Mouse (Mus musculus): ENCODE data around the gene Thsd7b. TPM values are rescaled to one million over a fixed set of nuclear protein-coding genes. Genes with fewer than 3 reads are reported as not detected.

Thsd7b gene
- polyA plus RNA-seq, 2 experiments: 0.07 to 0.22 TPM

DNA sequence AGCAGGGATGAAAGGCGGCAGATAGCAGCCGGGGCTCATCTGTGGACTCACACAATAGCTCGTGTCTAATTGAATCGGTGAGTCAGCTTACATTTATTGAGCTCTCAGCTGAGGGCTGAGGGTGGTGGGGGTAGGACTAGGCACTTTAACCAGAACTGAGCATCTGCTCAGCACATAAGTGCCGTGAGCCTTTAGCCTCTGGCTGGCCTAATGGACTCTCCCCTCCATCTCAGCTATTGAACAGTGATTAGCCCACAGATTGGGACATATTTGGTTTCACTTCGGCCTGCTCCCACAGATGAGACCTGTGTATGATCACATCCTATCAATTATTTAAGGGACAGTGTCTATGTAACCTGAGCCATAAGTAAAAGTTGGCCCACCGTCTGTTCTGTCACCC is 200.4 kb downstream of the Thsd7b start:
- 66% methylated on average over 7 of the region's 7 CpGs for WGBS (ENCODE audit: insufficient replicate concordance)
- no peak for ATAC-seq (ENCODE audit: insufficient read depth)
- H3K27me3 ChIP-seq (ENCODE audit: control insufficient read depth, insufficient read depth, low read length): no peaks in the 10 kb centered on the region
- no peak overlapping the region for H3K9ac ChIP-seq (replicated peaks)
- H3K4me2 ChIP-seq (ENCODE audit: low read depth): no peak overlapping the region
- TF ChIP-seq EP300 (IDR thresholded peaks at IDR 0.05; ENCODE audit: low read depth): no peak
- TF ChIP-seq CTCF (IDR thresholded peaks at IDR 0.05; ENCODE audit: low read depth): no peak
- H3K9me3 ChIP-seq (ENCODE audit: control insufficient read depth, low read length): no peaks in the 10 kb centered on the region
- DNase-seq (ENCODE audit: low read depth in 3 of 3, low spot score in 3 of 3): no peak
- H3K4me1 ChIP-seq (replicated peaks; ENCODE audit: control insufficient read depth in 2 of 2, insufficient read depth in 2 of 2, low read length in 1 of 2): no peaks in the 10 kb centered on the region
- no peaks in the 10 kb centered on the region for H3K36me3 ChIP-seq (replicated peaks; ENCODE audit: control insufficient read depth, insufficient read depth, low read depth)
- H3K27ac ChIP-seq: no peak overlapping the region
- H3K4me3 ChIP-seq (ENCODE audit: insufficient read depth in 1 of 2, low read depth in 2 of 2, low read length in 2 of 2): no peak overlapping the region

DNA sequence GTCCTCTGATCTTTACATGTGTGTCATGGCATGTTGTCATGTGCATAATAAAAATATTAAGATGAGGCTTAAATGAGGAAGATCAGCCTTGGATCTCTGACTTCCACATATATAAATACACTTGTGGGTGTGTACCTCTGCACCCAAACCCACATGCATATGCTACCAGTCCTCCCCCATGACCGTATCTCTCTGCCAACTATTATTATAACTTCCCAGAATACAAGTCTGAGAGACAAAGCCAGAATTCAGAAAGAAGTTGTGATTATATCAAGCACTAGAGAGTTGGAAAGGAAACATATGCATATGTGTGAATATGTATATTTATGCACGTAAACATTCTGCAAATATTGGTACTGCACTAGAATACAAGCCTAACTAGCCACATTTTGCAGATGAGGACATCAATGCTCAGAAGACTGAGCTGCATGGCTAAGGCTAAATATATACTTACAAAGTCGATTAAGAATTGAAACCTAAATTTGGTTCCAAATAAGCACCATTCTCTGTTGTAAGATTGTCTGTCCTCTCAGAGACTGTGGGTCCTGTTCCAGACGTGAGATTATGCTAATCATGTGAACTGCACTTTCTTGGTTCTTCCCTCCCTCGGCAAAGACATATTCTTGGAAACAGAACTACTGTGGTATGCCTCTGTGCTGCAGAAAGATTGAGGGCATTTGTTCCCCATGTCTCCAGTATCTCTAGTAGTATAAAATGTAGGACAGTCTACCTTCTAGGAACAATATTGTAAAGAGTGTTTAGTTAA is 211.3 kb downstream of the Thsd7b start:
- Histone ChIP-seq H3K9me3 (ENCODE audit: control insufficient read depth, low read length) (no peaks in the 10 kb centered on the region), H3K4me3 (ENCODE audit: insufficient read depth in 1 of 2, low read depth in 2 of 2, low read length in 2 of 2) (no peak overlapping the region), H3K4me1 (replicated peaks; ENCODE audit: control insufficient read depth in 2 of 2, insufficient read depth in 2 of 2, low read length in 1 of 2) (no peaks in the 10 kb centered on the region), H3K27ac (no peak overlapping the region), H3K4me2 (ENCODE audit: low read depth) (no peak overlapping the region), H3K27me3 (ENCODE audit: control insufficient read depth, insufficient read depth, low read length) (no peaks in the 10 kb centered on the region), H3K36me3 (replicated peaks; ENCODE audit: control insufficient read depth, insufficient read depth, low read depth) (no peaks in the 10 kb centered on the region), H3K9ac (replicated peaks) (no peak overlapping the region)
- no peak for DNase-seq (ENCODE audit: low read depth in 3 of 3, low spot score in 3 of 3)
- TF ChIP-seq EP300 (IDR thresholded peaks at IDR 0.05; ENCODE audit: low read depth): no peak
- TF ChIP-seq CTCF (IDR thresholded peaks at IDR 0.05; ENCODE audit: low read depth): no peak
- WGBS (ENCODE audit: insufficient replicate concordance): 52% methylated on average over 5 of the region's 5 CpGs
- no peak for ATAC-seq (ENCODE audit: insufficient read depth)

DNA sequence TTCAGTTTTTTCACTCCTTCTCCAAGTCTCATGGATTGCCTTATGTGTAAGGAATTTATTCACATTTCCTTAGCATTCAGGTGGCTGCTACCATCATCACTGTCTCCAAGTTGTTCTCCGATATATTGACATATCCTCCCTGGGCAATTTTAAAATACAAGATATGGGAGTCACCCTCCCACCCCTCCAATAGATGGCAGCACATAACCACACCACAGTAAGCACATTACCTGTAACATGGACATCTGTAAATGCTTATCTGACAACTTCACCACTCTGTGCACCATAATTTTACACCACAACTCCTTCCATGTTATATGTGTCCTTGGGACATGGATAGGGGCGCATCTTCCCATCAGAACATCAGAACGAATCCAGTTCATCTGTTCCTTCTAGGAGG is 218.0 kb downstream of the Thsd7b start:
- H3K9ac ChIP-seq (replicated peaks): no peak overlapping the region
- no peaks in the 10 kb centered on the region for H3K9me3 ChIP-seq (ENCODE audit: control insufficient read depth, low read length)
- H3K4me3 ChIP-seq (ENCODE audit: insufficient read depth in 1 of 2, low read depth in 2 of 2, low read length in 2 of 2): no peak overlapping the region
- no peaks in the 10 kb centered on the region for H3K4me1 ChIP-seq (replicated peaks; ENCODE audit: control insufficient read depth in 2 of 2, insufficient read depth in 2 of 2, low read length in 1 of 2)
- ATAC-seq (ENCODE audit: insufficient read depth): no peak
- no peaks in the 10 kb centered on the region for H3K36me3 ChIP-seq (replicated peaks; ENCODE audit: control insufficient read depth, insufficient read depth, low read depth)
- no peak overlapping the region for H3K4me2 ChIP-seq (ENCODE audit: low read depth)
- 50% methylated on average over 3 of the region's 3 CpGs for WGBS (ENCODE audit: insufficient replicate concordance)
- TF ChIP-seq CTCF (IDR thresholded peaks at IDR 0.05; ENCODE audit: low read depth): no peak; the same call in 1 of the 2 replicates
- TF ChIP-seq EP300 (IDR thresholded peaks at IDR 0.05; ENCODE audit: low read depth): no peak
- DNase-seq (ENCODE audit: low read depth in 3 of 3, low spot score in 3 of 3): no peak
- H3K27ac ChIP-seq: no peak overlapping the region
- no peaks in the 10 kb centered on the region for H3K27me3 ChIP-seq (ENCODE audit: control insufficient read depth, insufficient read depth, low read length)

DNA sequence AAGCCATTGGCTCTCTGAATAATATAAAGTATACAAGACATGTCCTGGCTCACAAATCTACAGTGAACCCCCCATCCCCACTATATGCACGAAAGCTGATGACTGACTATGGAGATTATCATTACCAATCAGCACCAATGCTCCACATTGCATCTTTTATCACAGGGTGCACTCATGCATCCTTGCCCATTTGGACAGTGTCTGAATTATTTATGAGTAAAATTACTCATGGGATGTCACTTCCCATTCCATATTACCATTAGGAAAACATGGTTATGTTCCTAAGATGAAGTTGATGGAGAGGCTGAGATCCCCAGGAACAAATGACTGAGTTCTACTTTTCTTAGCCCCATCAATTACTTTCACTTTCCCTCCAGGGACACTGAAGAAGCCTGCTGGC is 220.8 kb downstream of the Thsd7b start:
- no peak for DNase-seq (ENCODE audit: low read depth in 3 of 3, low spot score in 3 of 3)
- no peak overlapping the region for H3K4me2 ChIP-seq (ENCODE audit: low read depth)
- ATAC-seq (ENCODE audit: insufficient read depth): no peak
- H3K4me1 ChIP-seq (replicated peaks; ENCODE audit: control insufficient read depth in 2 of 2, insufficient read depth in 2 of 2, low read length in 1 of 2): no peaks in the 10 kb centered on the region
- TF ChIP-seq EP300 (IDR thresholded peaks at IDR 0.05; ENCODE audit: low read depth) (no peak), CTCF (IDR thresholded peaks at IDR 0.05; ENCODE audit: low read depth) (no peak)
- no peaks in the 10 kb centered on the region for H3K9me3 ChIP-seq (ENCODE audit: control insufficient read depth, low read length)
- no peaks in the 10 kb centered on the region for H3K36me3 ChIP-seq (replicated peaks; ENCODE audit: control insufficient read depth, insufficient read depth, low read depth)
- H3K27me3 ChIP-seq (ENCODE audit: control insufficient read depth, insufficient read depth, low read length): no peaks in the 10 kb centered on the region
- WGBS (ENCODE audit: insufficient replicate concordance): 37% methylated on average over 1 of the region's 1 CpGs
- H3K9ac ChIP-seq (replicated peaks): no peak overlapping the region
- no peak overlapping the region for H3K27ac ChIP-seq
- H3K4me3 ChIP-seq (ENCODE audit: insufficient read depth in 1 of 2, low read depth in 2 of 2, low read length in 2 of 2): no peak overlapping the region

DNA sequence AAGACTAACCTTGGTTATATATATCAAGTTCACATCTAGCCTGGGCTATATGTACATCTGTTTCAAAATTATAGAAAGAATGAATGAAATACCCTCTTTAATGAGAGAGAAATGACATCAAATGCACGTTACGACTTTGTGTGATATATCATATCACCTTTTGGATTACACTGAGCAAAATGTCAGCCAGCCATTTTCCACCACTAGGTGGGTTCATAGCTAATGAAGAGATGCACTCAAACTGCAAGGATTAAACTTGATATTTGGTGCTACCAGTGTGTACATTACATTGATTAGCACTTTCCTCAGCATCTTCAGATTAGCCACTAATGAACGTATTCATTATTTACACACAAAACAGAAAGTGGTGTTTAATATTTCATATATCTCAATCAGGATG is 228.6 kb downstream of the Thsd7b start:
- WGBS (ENCODE audit: insufficient replicate concordance): 58% methylated on average over 3 of the region's 3 CpGs
- ATAC-seq (ENCODE audit: insufficient read depth) (no peak), DNase-seq (ENCODE audit: low read depth in 3 of 3, low spot score in 3 of 3) (no peak)
- H3K4me3 ChIP-seq (ENCODE audit: insufficient read depth in 1 of 2, low read depth in 2 of 2, low read length in 2 of 2): no peak overlapping the region
- H3K9ac ChIP-seq (replicated peaks): no peak overlapping the region
- H3K4me1 ChIP-seq (replicated peaks; ENCODE audit: control insufficient read depth in 2 of 2, insufficient read depth in 2 of 2, low read length in 1 of 2): no peaks in the 10 kb centered on the region
- no peaks in the 10 kb centered on the region for H3K36me3 ChIP-seq (replicated peaks; ENCODE audit: control insufficient read depth, insufficient read depth, low read depth)
- no peaks in the 10 kb centered on the region for H3K27me3 ChIP-seq (ENCODE audit: control insufficient read depth, insufficient read depth, low read length)
- no peak overlapping the region for H3K27ac ChIP-seq
- TF ChIP-seq EP300 (IDR thresholded peaks at IDR 0.05; ENCODE audit: low read depth): no peak
- no peak for TF ChIP-seq CTCF (IDR thresholded peaks at IDR 0.05; ENCODE audit: low read depth)
- no peak overlapping the region for H3K4me2 ChIP-seq (ENCODE audit: low read depth)
- H3K9me3 ChIP-seq (ENCODE audit: control insufficient read depth, low read length): no peaks in the 10 kb centered on the region
